Mouse (Mus musculus): Measurements from ENCODE around the gene Olfr339. TPM values are rescaled to one million over a fixed set of nuclear protein-coding genes. Genes with fewer than 3 reads are reported as not detected.
"Not testable (repeated sequence)": the region's sequence is repeated elsewhere in the genome, so short reads cannot be mapped to it uniquely, and the experiment has no call there.

The Olfr339 gene
- polyA plus RNA-seq (2015; fragmentation: Nextera tagmentation; extraction: Ambion mirVana) = not detected in 2 replicates

- Histone ChIP-seq H3K27ac (replicated peaks) (no peak within 1 kb of the TSS), H3K4me1 (no peaks in the 10 kb centered on the region), H3K9me3 (replicated peaks) (peaks cover 7% of the 10 kb centered on the region; the same call in 1 of the 2 replicates), H3K9ac (replicated peaks) (no peak within 1 kb of the TSS), H3K27me3 (replicated peaks) (no peaks in the 10 kb centered on the region), H3K36me3 (no peaks in the 10 kb centered on the region), H3K4me2 (no peak within 1 kb of the TSS), H3K4me3 (replicated peaks) (no peak within 1 kb of the TSS)
- ATAC-seq (ENCODE audit: low FRiP score) = no peak
- 91% methylated on average over 3 of the region's 3 CpGs for WGBS
These were observed at the start of gene Olfr339 for GRCm38 (mm10) chr2:36418647-36419046. Gene Olfr339, plus strand, starts transcription at chr2:36418947.

DNA sequence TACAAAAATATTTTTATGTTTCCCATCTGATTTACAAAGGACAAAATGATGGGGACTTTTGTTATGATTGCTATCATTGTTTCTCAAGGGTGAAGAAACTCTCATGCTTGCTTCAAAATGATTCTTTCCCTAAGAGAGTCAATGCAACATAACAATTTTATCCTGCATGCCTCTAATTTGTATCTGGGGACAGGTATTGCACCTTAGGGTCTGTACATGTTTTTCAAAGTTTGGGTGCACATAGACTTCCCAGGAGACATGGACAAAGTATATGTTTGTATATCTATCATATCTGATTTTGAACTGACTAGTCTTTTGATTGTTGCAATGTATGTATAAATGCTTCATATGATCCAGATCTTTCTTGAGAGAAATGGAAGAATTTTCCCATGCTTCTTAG is 45.5 kb upstream of the Olfr339 start, which contains the start of gene Olfr338:
Gene Olfr338, plus strand, starts transcription at position 301 of the 400 bp plus-strand sequence.
- no peak for ATAC-seq (ENCODE audit: low FRiP score)
- Histone ChIP-seq H3K4me1 (no peaks in the 10 kb centered on the region), H3K4me3 (replicated peaks) (no peak within 1 kb of the TSS), H3K27ac (replicated peaks) (no peak within 1 kb of the TSS), H3K9ac (replicated peaks) (no peak within 1 kb of the TSS), H3K9me3 (replicated peaks) (0 out of 2 replicates have a peak, but pooled peaks cover 4% of the 10 kb centered on the region), H3K4me2 (no peak within 1 kb of the TSS), H3K27me3 (replicated peaks) (no peaks in the 10 kb centered on the region), H3K36me3 (no peaks in the 10 kb centered on the region)

DNA sequence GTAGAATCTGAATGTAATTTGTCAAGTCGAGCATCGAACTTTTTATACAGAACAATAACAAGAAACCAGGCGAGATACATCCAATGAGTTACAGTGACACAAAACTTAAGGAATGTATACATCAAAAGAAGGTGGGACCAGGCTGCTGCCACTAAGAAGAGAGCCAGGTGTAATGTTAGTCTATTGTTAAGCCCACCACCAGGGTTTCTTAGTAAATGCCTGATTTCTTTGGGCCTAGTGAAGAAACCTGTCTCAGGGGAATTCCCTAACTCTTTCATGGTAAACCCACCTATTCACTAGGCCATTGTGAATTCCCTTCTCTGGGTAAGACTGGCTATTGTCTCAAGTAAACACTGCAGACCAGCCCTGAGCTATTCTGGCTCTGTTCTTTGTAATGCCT is 3.6 kb upstream of the Olfr339 start:
- H3K9ac ChIP-seq (replicated peaks); H3K27me3 ChIP-seq (replicated peaks); ATAC-seq (ENCODE audit: low FRiP score); H3K4me3 ChIP-seq (replicated peaks); H3K27ac ChIP-seq (replicated peaks); H3K36me3 ChIP-seq; H3K9me3 ChIP-seq (replicated peaks); H3K4me1 ChIP-seq; H3K4me2 ChIP-seq: not testable (repeated sequence)
- WGBS = 93% methylated on average over 3 of the region's 3 CpGs

- H3K36me3 ChIP-seq; ATAC-seq (ENCODE audit: low FRiP score); H3K4me1 ChIP-seq; H3K4me3 ChIP-seq (replicated peaks); H3K27ac ChIP-seq (replicated peaks); H3K4me2 ChIP-seq; H3K9ac ChIP-seq (replicated peaks); H3K27me3 ChIP-seq (replicated peaks); H3K9me3 ChIP-seq (replicated peaks): not testable (repeated sequence)
- 90% methylated on average over 7 of the region's 7 CpGs for WGBS
These were observed 3.2 kb upstream of the Olfr339 start for GRCm38 (mm10) chr2:36415591-36415990.

- no peak for ATAC-seq (ENCODE audit: low FRiP score)
- 61% methylated on average over 1 of the region's 1 CpGs for WGBS
These were observed 33.5 kb downstream of the Olfr339 start, which contains the start of gene Olfr340 for GRCm38 (mm10) chr2:36452287-36452686. Gene Olfr340, plus strand, starts transcription at chr2:36452587.

DNA sequence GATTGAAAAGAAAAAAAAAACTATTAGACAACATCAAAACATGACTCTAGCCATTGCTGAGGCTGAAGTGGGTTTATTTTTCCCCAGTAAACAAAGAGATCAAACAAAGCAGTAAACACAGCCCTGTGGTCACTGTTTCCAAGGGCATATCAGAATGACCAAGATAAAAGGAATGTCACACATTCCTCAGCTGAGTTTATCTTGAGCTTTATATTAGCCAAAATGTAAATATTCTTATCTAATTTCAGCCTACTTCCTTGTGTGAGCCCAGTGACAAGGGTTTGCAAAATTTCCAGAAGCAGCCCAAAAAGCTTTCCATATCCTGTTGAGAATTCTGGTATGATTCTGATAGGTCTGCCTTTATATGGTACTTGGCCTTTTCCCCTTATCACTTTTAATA is 54.9 kb downstream of the Olfr339 start:
- Histone ChIP-seq H3K4me2 (no peak overlapping the region), H3K4me1 (no peaks in the 10 kb centered on the region), H3K27me3 (replicated peaks) (no peaks in the 10 kb centered on the region), H3K36me3 (no peaks in the 10 kb centered on the region), H3K27ac (replicated peaks) (no peak overlapping the region), H3K9ac (replicated peaks) (no peak overlapping the region), H3K9me3 (replicated peaks) (peaks cover 10% of the 10 kb centered on the region), H3K4me3 (replicated peaks) (no peak overlapping the region)
- no peak for ATAC-seq (ENCODE audit: low FRiP score)

More at GRCm38 (mm10) chr2:36452287-36452686, 33.5 kb downstream of the Olfr339 start, which contains the start of gene Olfr340:
- Histone ChIP-seq H3K9me3 (replicated peaks) (no peaks in the 10 kb centered on the region), H3K27ac (replicated peaks) (no peak within 1 kb of the TSS), H3K4me2 (no peak within 1 kb of the TSS), H3K36me3 (no peaks in the 10 kb centered on the region), H3K4me1 (no peaks in the 10 kb centered on the region), H3K27me3 (replicated peaks) (no peaks in the 10 kb centered on the region), H3K4me3 (replicated peaks) (no peak within 1 kb of the TSS), H3K9ac (replicated peaks) (no peak within 1 kb of the TSS)

Other genes starting within 250 kb of the Olfr339 start
- gene Ptgs1, start 188.5 kb upstream of the Olfr339 start, polyA plus RNA-seq (2015; fragmentation: Nextera tagmentation; extraction: Ambion mirVana) = 7.4 and 8.1 TPM in 2 replicates
- gene Olfr338, start 45.4 kb upstream of the Olfr339 start, polyA plus RNA-seq (2015; fragmentation: Nextera tagmentation; extraction: Ambion mirVana) = 0.03 and 0.05 TPM in 2 replicates
- not detected in 2 replicates for gene Olfr340, start 33.6 kb downstream of the Olfr339 start, polyA plus RNA-seq (2015; fragmentation: Nextera tagmentation; extraction: Ambion mirVana)
- gene Olfr341, start 63.5 kb downstream of the Olfr339 start, polyA plus RNA-seq (2015; fragmentation: Nextera tagmentation; extraction: Ambion mirVana) = not detected in 2 replicates
- gene Olfr342, start 106.1 kb downstream of the Olfr339 start, polyA plus RNA-seq (2015; fragmentation: Nextera tagmentation; extraction: Ambion mirVana) = not detected in 2 replicates
- not detected in 2 replicates for gene Olfr344, start 147.7 kb downstream of the Olfr339 start, polyA plus RNA-seq (2015; fragmentation: Nextera tagmentation; extraction: Ambion mirVana)
- not detected in 2 replicates for gene Olfr345, start 221.1 kb downstream of the Olfr339 start, polyA plus RNA-seq (2015; fragmentation: Nextera tagmentation; extraction: Ambion mirVana)